Mouse (Mus musculus): Measurements from ENCODE around the gene Frs2.

- TF ChIP-seq CTCF (IDR thresholded peaks at IDR 0.05; ENCODE audit: insufficient read depth, low read length), result no peak
- TF ChIP-seq POLR2A (IDR thresholded peaks at IDR 0.05; ENCODE audit: borderline replicate concordance, extremely low read depth, low read depth, low read length), result no peak
Measured at GRCm38 (mm10) chr10:117143311-117143710, 5.0 kb downstream of the Frs2 start.
